30 mouse cellular contexts compared by ENCODE assay signal in the genomic region with DNA sequence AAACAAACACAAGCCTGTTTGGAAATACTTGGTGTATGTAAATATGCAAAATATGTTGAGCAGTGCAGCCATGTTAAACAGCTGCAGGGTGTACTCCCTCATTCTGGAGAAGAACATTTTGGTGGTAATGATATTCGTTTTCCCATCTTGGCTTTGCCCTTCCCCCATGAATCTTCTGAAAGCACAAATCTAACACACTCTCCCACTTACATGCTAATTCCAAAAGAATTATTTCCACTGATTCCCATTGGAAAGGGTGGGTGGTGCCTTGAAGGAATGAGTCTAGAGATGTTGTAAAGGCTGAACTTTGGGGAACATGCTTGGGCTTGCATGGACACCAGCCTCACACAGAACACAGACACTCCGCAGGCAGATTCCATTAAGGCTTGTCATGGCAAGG. TPM values are rescaled to one million over a fixed set of nuclear protein-coding genes. Genes with fewer than 3 reads are reported as not detected.
DNase-seq lines count a peak whose midpoint lies in the region; ATAC-seq and TF ChIP-seq lines count a peak whose summit lies in the region.
"Had no signal": no experiment of that assay in that cellular context is flagged by ENCODE, and none has a peak within 500 bp of the region (broad histone marks: within the 10 kb centered on the region; RNA-seq: fewer than 3 reads in every experiment).

No protein-coding gene starts in this region.

- no peak for TF ChIP-seq CTCF in kidney, postnatal 0 days (IDR thresholded peaks at IDR 0.05; ENCODE audit: low read depth)
- no peak for TF ChIP-seq CTCF in lung, postnatal 0 days (IDR thresholded peaks at IDR 0.05)
- no peak for TF ChIP-seq CTCF in brain, embryonic 14.5 days (IDR thresholded peaks at IDR 0.05; ENCODE audit: borderline replicate concordance, extremely low read depth, insufficient read depth, insufficient read length)

- no peaks in the 10 kb centered on the region for H3K27me3 ChIP-seq in kidney, postnatal 0 days (ENCODE audit: insufficient read depth, low read length)
- H3K27me3 ChIP-seq in lung, postnatal 0 days (replicated peaks; ENCODE audit: insufficient read depth, low read length), result no peaks in the 10 kb centered on the region
- H3K27me3 ChIP-seq: CH12.LX; kidney, embryonic 15.5 days; megakaryocyte, embryonic 14.5 days; neural tube, embryonic 12.5 days had no signal

- H3K4me3 ChIP-seq in kidney, postnatal 0 days (replicated peaks; ENCODE audit: low read depth, low read length), result no peak overlapping the region
- no peak overlapping the region for H3K4me3 ChIP-seq in lung, postnatal 0 days (ENCODE audit: low read depth, low read length)
- H3K4me3 ChIP-seq: erythroblast, embryonic 14.5 days; hindbrain, embryonic 10.5 days; kidney, embryonic 15.5 days; left cerebral cortex, adult 2 months; megakaryocyte, embryonic 14.5 days; neural tube, embryonic 12.5 days had no signal

- TF ChIP-seq POLR2A in brain, embryonic 14.5 days (IDR thresholded peaks at IDR 0.05; ENCODE audit: borderline replicate concordance, extremely low read depth, insufficient read depth, insufficient read length, poor library complexity, severe bottlenecking), result no peak

- no peak for ATAC-seq in kidney, postnatal 0 days (replicated peaks; ENCODE audit: low FRiP score, low read depth)
- ATAC-seq in lung, postnatal 0 days, result peak; percentile 69
- ATAC-seq: hindbrain, postnatal 0 days; intestine, postnatal 0 days; liver, postnatal 0 days had no signal

- WGBS in kidney, postnatal 0 days, result 63% methylated on average over 2 of the region's 2 CpGs
- WGBS in lung, postnatal 0 days, result 50% methylated on average over 2 of the region's 2 CpGs

- no peak for TF ChIP-seq EP300 in lung, postnatal 0 days (IDR thresholded peaks at IDR 0.05)

- H3K9ac ChIP-seq in kidney, postnatal 0 days (ENCODE audit: low read depth, low read length), result no peak overlapping the region
- H3K9ac ChIP-seq in lung, postnatal 0 days (replicated peaks; ENCODE audit: low read depth), result no peak overlapping the region
- H3K9ac ChIP-seq: kidney, embryonic 15.5 days; liver, postnatal 0 days; neural tube, embryonic 12.5 days had no signal

- H3K9me3 ChIP-seq in kidney, postnatal 0 days (replicated peaks; ENCODE audit: low read length), result no peaks in the 10 kb centered on the region
- no peaks in the 10 kb centered on the region for H3K9me3 ChIP-seq in lung, postnatal 0 days (ENCODE audit: low read length)
- H3K9me3 ChIP-seq: hindbrain, embryonic 10.5 days; kidney, embryonic 15.5 days; megakaryocyte, embryonic 14.5 days; neural tube, embryonic 12.5 days had no signal

- no peak overlapping the region for H3K27ac ChIP-seq in kidney, postnatal 0 days
- no peak overlapping the region for H3K27ac ChIP-seq in lung, postnatal 0 days (ENCODE audit: low read length)
- H3K27ac ChIP-seq: hindbrain, embryonic 10.5 days; hindbrain, postnatal 0 days; kidney, embryonic 15.5 days; left cerebral cortex, adult 2 months; neural tube, embryonic 12.5 days had no signal

- peak; percentile 47 for DNase-seq in kidney, postnatal 0 days (ENCODE audit: low spot score)
- DNase-seq in kidney, adult 18-20 months, result no peak
- DNase-seq in lung, postnatal 0 days (ENCODE audit: low spot score), result peak; percentile 64
- no peak for DNase-seq in lung, postnatal 10 days
- peak; percentile 8 for DNase-seq in brain, embryonic 14.5 days (ENCODE audit: low read depth)
- peak; percentile 8 for DNase-seq in gonadal fat pad, adult 2 months (ENCODE audit: low read depth)
- DNase-seq in urinary bladder, postnatal 10 days (ENCODE audit: low spot score), result no peak
- DNase-seq in right cerebral cortex, postnatal 36 days (ENCODE audit: low spot score in 2 of 2), result no peak
- DNase-seq: adrenal gland, postnatal 10 days; B cell, adult 2 months; cerebellum, adult 8-10 months; cerebellum, postnatal 36 days; embryo, embryonic 11 days; heart, adult 11 months; kidney, postnatal 4 days; liver, postnatal 0 days; midbrain, embryonic 14.5 days; right cerebral cortex, postnatal 14 days; spleen, adult 18-20 months had no signal

- H3K4me2 ChIP-seq in kidney, postnatal 0 days (ENCODE audit: low read length), result no peak overlapping the region
- no peak overlapping the region for H3K4me2 ChIP-seq in lung, postnatal 0 days (replicated peaks; ENCODE audit: low read depth, low read length)
- H3K4me2 ChIP-seq: heart, embryonic 11.5 days; kidney, embryonic 15.5 days; neural tube, embryonic 12.5 days had no signal

- no peaks in the 10 kb centered on the region for H3K4me1 ChIP-seq in kidney, postnatal 0 days (replicated peaks; ENCODE audit: insufficient read depth, low read length)
- H3K4me1 ChIP-seq in lung, postnatal 0 days (ENCODE audit: insufficient read depth, low read depth, low read length), result no peaks in the 10 kb centered on the region
- H3K4me1 ChIP-seq: hindbrain, embryonic 10.5 days; kidney, embryonic 15.5 days; megakaryocyte, embryonic 14.5 days; neural tube, embryonic 12.5 days had no signal

- no peaks in the 10 kb centered on the region for H3K36me3 ChIP-seq in kidney, postnatal 0 days (ENCODE audit: insufficient read depth, low read length)
- no peaks in the 10 kb centered on the region for H3K36me3 ChIP-seq in lung, postnatal 0 days (ENCODE audit: insufficient read depth, low read length)
- H3K36me3 ChIP-seq: G1E; hindbrain, embryonic 10.5 days; kidney, embryonic 15.5 days; neural tube, embryonic 12.5 days had no signal

RNA-seq across cellular contexts. Expression of a gene that starts 53.9 kb away (rescaled TPM):
- 2.1 and 2.8 TPM in 2 replicates for polyA plus RNA-seq in kidney, postnatal 0 days (2015; fragmentation: Nextera tagmentation; extraction: Ambion mirVana)
- 5.2 and 5.6 TPM in 2 replicates for polyA plus RNA-seq in lung, postnatal 0 days (2015; fragmentation: Nextera tagmentation; extraction: Ambion mirVana)
- 0.95 and 3.5 TPM in 2 replicates for polyA plus RNA-seq in brain, embryonic 14.5 days (2012; rRNA removed)
- polyA plus RNA-seq in gonadal fat pad, adult 2 months (2012; rRNA removed), result 4.0 and 15.6 TPM in 2 replicates
- polyA plus RNA-seq: erythroblast, embryonic 14.5 days; G1E had no signal

Comparison
In these comparisons a context has a peak if more than half of its experiments do, and no peak if none do; other contexts are left out.
1. DNase-seq: peak in kidney, postnatal 0 days (single experiment), lung, postnatal 0 days (single experiment), brain, embryonic 14.5 days (single experiment) and gonadal fat pad, adult 2 months (single experiment); none in kidney, adult 18-20 months (single experiment), lung, postnatal 10 days (single experiment), urinary bladder, postnatal 10 days (single experiment) and right cerebral cortex, postnatal 36 days (0 of 2).